ENCODE assay signal across 24 mouse cellular contexts in the genomic region with DNA sequence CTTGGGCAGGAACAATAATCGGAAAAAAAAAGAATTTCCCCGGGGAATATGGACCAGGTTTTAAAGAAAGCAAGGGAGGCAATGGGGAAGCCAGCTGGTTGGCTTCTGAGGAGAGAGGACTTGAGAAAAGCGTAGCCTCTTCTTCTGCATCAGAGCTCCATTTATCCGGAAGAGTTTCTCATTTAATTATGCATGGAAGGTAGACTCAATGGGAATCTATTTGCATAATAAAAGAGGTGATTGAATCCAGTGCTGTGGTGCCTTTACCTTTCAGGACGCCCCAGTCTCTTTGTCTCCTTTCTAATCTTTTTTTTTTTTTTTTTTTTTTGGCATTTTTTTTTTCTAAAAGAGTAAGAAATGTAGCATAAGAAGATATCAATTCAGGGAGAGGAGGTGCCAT. TPM values are rescaled to one million over a fixed set of nuclear protein-coding genes. Genes with fewer than 3 reads are reported as not detected.
DNase-seq lines count a peak whose midpoint lies in the region; ATAC-seq and TF ChIP-seq lines count a peak whose summit lies in the region.
"Had no signal": no experiment of that assay in that cellular context is flagged by ENCODE, and none has a peak within 500 bp of the region (broad histone marks: within the 10 kb centered on the region; RNA-seq: fewer than 3 reads in every experiment).

No protein-coding gene starts in this region.

- no peaks in the 10 kb centered on the region for H3K36me3 ChIP-seq in hindbrain, embryonic 12.5 days
- no peaks in the 10 kb centered on the region for H3K36me3 ChIP-seq in hindbrain, embryonic 10.5 days
- no peaks in the 10 kb centered on the region for H3K36me3 ChIP-seq in ES-E14 (ENCODE audit: control insufficient read depth, insufficient read depth, low read length, poor library complexity, severe bottlenecking)
- no peaks in the 10 kb centered on the region for H3K36me3 ChIP-seq in hindbrain, embryonic 16.5 days (ENCODE audit: control insufficient read depth, insufficient read depth, low read length)
- H3K36me3 ChIP-seq: liver, embryonic 13.5 days; neural tube, embryonic 12.5 days had no signal

- no peak overlapping the region for H3K9ac ChIP-seq in hindbrain, embryonic 12.5 days
- H3K9ac ChIP-seq in ES-E14 (ENCODE audit: insufficient read depth, low read depth, low read length, poor library complexity, severe bottlenecking) = no peak overlapping the region
- no peak overlapping the region for H3K9ac ChIP-seq in hindbrain, embryonic 16.5 days (ENCODE audit: low read depth, low read length)
- H3K9ac ChIP-seq: liver, embryonic 13.5 days; neural tube, embryonic 12.5 days had no signal

- no peak overlapping the region for H3K4me3 ChIP-seq in hindbrain, embryonic 12.5 days
- no peak overlapping the region for H3K4me3 ChIP-seq in hindbrain, embryonic 10.5 days
- no peak overlapping the region for H3K4me3 ChIP-seq in ES-E14 (ENCODE audit: insufficient read depth in 1 of 2, low read depth in 1 of 2, low read length in 2 of 2, poor library complexity in 1 of 2, severe bottlenecking in 1 of 2)
- H3K4me3 ChIP-seq in hindbrain, embryonic 16.5 days (ENCODE audit: low read length) = no peak overlapping the region
- H3K4me3 ChIP-seq: heart, adult 2 months; left cerebral cortex, adult 2 months; liver, embryonic 13.5 days; neural tube, embryonic 12.5 days had no signal

- peak; percentile 29; the same call in 1 of the 2 replicates for ATAC-seq in hindbrain, embryonic 12.5 days (ENCODE audit: low FRiP score)
- peak; percentile 17; the same call in 1 of the 2 replicates for ATAC-seq in hindbrain, embryonic 16.5 days
- ATAC-seq: activated CD4-positive, CD25-positive, alpha-beta regulatory T cell, adult 4 months; inflammation-experienced regulatory T-cells, adult 6 months had no signal

- H3K4me1 ChIP-seq in hindbrain, embryonic 12.5 days = 0 out of 2 replicates have a peak, but pooled peaks cover 3% of the 10 kb centered on the region
- H3K4me1 ChIP-seq in hindbrain, embryonic 10.5 days (replicated peaks) = peaks cover 7% of the 10 kb centered on the region
- H3K4me1 ChIP-seq in ES-E14 (ENCODE audit: control insufficient read depth in 2 of 2, insufficient read depth in 2 of 2, low read length in 2 of 2, poor library complexity in 1 of 2) = peaks cover 0 to 4% of the 10 kb centered on the region in 2 experiments; a peak in 2 of 4 replicates
- H3K4me1 ChIP-seq in hindbrain, embryonic 16.5 days (ENCODE audit: control insufficient read depth, insufficient read depth, low read depth, low read length) = no peaks in the 10 kb centered on the region
- H3K4me1 ChIP-seq: liver, embryonic 13.5 days had no signal

- no peak overlapping the region for H3K4me2 ChIP-seq in hindbrain, embryonic 12.5 days (replicated peaks)
- no peak overlapping the region for H3K4me2 ChIP-seq in hindbrain, embryonic 16.5 days (ENCODE audit: low read length)
- H3K4me2 ChIP-seq: liver, embryonic 13.5 days; neural tube, embryonic 12.5 days had no signal

- WGBS in hindbrain, embryonic 12.5 days = 29% methylated on average over 5 of the region's 5 CpGs
- WGBS in hindbrain, embryonic 10.5 days = 31% methylated on average over 5 of the region's 5 CpGs
- 15% methylated on average over 5 of the region's 5 CpGs for WGBS in hindbrain, embryonic 16.5 days

- in situ Hi-C loops in ES-E14 (cut with MboI; ENCODE audit: low sequenced_read_pairs in 2 of 2, unreplicated experiment in 2 of 2) = loop anchor here (10.0 kb wide), 2 partner anchors 106 to 326 kb away; no protein-coding TSS in a partner anchor

- no peaks in the 10 kb centered on the region for H3K27me3 ChIP-seq in hindbrain, embryonic 12.5 days
- 0 out of 2 replicates have a peak, but pooled peaks cover 4% of the 10 kb centered on the region for H3K27me3 ChIP-seq in hindbrain, embryonic 10.5 days (ENCODE audit: insufficient read depth, poor library complexity, severe bottlenecking)
- no peaks in the 10 kb centered on the region for H3K27me3 ChIP-seq in hindbrain, embryonic 16.5 days (replicated peaks; ENCODE audit: control insufficient read depth, insufficient read depth, low read length)
- H3K27me3 ChIP-seq: liver, embryonic 13.5 days; neural tube, embryonic 12.5 days had no signal

- H3K27ac ChIP-seq in hindbrain, embryonic 12.5 days = peak overlapping the region; percentile 55; the same call in 1 of the 2 replicates
- no peak overlapping the region for H3K27ac ChIP-seq in hindbrain, embryonic 10.5 days
- H3K27ac ChIP-seq in ES-E14 (ENCODE audit: insufficient read depth, low read depth, low read length, poor library complexity, severe bottlenecking) = peak overlapping the region; percentile 40; the same call in 1 of the 2 replicates
- no peak overlapping the region for H3K27ac ChIP-seq in hindbrain, embryonic 16.5 days (ENCODE audit: low read depth, low read length)
- H3K27ac ChIP-seq: heart, adult 2 months; kidney, postnatal 0 days; left cerebral cortex, adult 2 months; liver, embryonic 13.5 days; neural tube, embryonic 12.5 days had no signal

- peaks cover 18% of the 10 kb centered on the region for H3K9me3 ChIP-seq in hindbrain, embryonic 12.5 days (replicated peaks)
- H3K9me3 ChIP-seq in hindbrain, embryonic 10.5 days = peaks cover 21% of the 10 kb centered on the region; the same call in 1 of the 2 replicates
- H3K9me3 ChIP-seq in ES-E14 (ENCODE audit: control insufficient read depth, insufficient read depth, low read depth, low read length) = no peaks in the 10 kb centered on the region
- H3K9me3 ChIP-seq in hindbrain, embryonic 16.5 days (ENCODE audit: control insufficient read depth, low read length) = peaks cover 4% of the 10 kb centered on the region; the same call in 1 of the 2 replicates
- H3K9me3 ChIP-seq: liver, embryonic 13.5 days had no signal

- DNase-seq in embryo, embryonic 11 days = peak; percentile 4
- DNase-seq in embryo, embryonic 9.5 days (ENCODE audit: extremely low spot score) = no peak
- DNase-seq in hindbrain, embryonic 10.5 days (ENCODE audit: low spot score) = no peak
- peak; percentile 47 for DNase-seq in ES-E14 (ENCODE audit: low read depth, low spot score)
- no peak for DNase-seq in thymus, postnatal 36 days
- no peak for DNase-seq in heart, adult 8-10 months (ENCODE audit: low spot score)
- DNase-seq: adrenal gland, adult 8-10 months; cerebellum, adult 8-10 months; cerebellum, postnatal 36 days; gastrocnemius, postnatal 36 days; heart, adult 2 months; kidney, adult 2 months; liver, embryonic 13.5 days; lung, adult 2 months; lung, postnatal 14 days; right cerebral cortex, postnatal 14 days; spleen, adult 18-20 months had no signal

TF ChIP-seq in ES-E14, 5 proteins besides CTCF, POLR2A, EP300 and RAD21:
- TF ChIP-seq MAFK (IDR thresholded peaks at IDR 0.05; ENCODE audit: insufficient read depth, low read depth, low read length) (0 out of 2 replicates have a peak, but pooled peaks have one; percentile 4), ZC3H11A (IDR thresholded peaks at IDR 0.05; ENCODE audit: borderline replicate concordance, low read depth, low read length) (no peak), HCFC1 (IDR thresholded peaks at IDR 0.05; ENCODE audit: borderline replicate concordance, insufficient read depth, low read length) (no peak), ZNF384 (IDR thresholded peaks at IDR 0.05; ENCODE audit: low read depth, low read length) (peak; percentile 98), CHD2 (IDR thresholded peaks at IDR 0.05; ENCODE audit: low read depth, low read length) (no peak)

RNA-seq across cellular contexts. Expression of gene Sfxn1, which starts 46.7 kb away (rescaled TPM):
- polyA plus RNA-seq in hindbrain, embryonic 12.5 days (2016; fragmentation: Nextera tagmentation; extraction: Ambion mirVana) = 71.1 and 72.6 TPM in 2 replicates
- 66.8 and 70.5 TPM in 2 replicates for polyA plus RNA-seq in hindbrain, embryonic 10.5 days (2016; fragmentation: Nextera tagmentation; extraction: Ambion mirVana)
- 36.1 and 57.7 TPM in 2 replicates for total RNA-seq in ES-E14 (2012; rRNA removed)
- polyA plus RNA-seq in hindbrain, embryonic 16.5 days (2015; fragmentation: Nextera tagmentation; extraction: Ambion mirVana) = 89.7 and 97.0 TPM in 2 replicates
- 1 to 10 TPM; 6.5 to 9.9 (median 8.4) TPM for total RNA-seq in heart, adult 8-10 months (2022)

Comparison
In these comparisons a context has a peak if more than half of its experiments do, and no peak if none do; other contexts are left out.
1. DNase-seq: peak in embryo, embryonic 11 days (single experiment) and ES-E14 (single experiment); none in embryo, embryonic 9.5 days (single experiment), hindbrain, embryonic 10.5 days (single experiment), thymus, postnatal 36 days (0 of 2) and heart, adult 8-10 months (single experiment).
2. H3K27ac ChIP-seq: peak in hindbrain, embryonic 12.5 days (single experiment) and ES-E14 (single experiment); none in hindbrain, embryonic 10.5 days (single experiment) and hindbrain, embryonic 16.5 days (single experiment).